Mouse (Mus musculus) limb, embryonic 14.5 days (tissue): ENCODE results near the gene Rubcnl. TPM values are rescaled to one million over a fixed set of nuclear protein-coding genes. Genes with fewer than 3 reads are reported as not detected.

Experiments
- ATAC-seq: fragments of 200-750 bp; cut with Nextera tagmentation; 2 replicates; pipeline ENCODE4 v1.8.0; 2017; ENCODE audit warnings: low read depth, moderate number of reproducible peaks, moderate TSS enrichment; ENCODE audit not compliant: low FRiP score
- DNase-seq: peaks from one replicate; pipeline ENCODE4 v3.0.0-alpha.2; 2015; ENCODE audit warnings: low spot score
- H3K27ac ChIP-seq: fragments of 300-500 bp; sonication (generic); replicated peaks from 2 replicates; pipeline ENCODE4 v1.5.1; 2014; ENCODE audit warnings: low read depth, mild to moderate bottlenecking, low read length, moderate library complexity, mixed read lengths
- H3K27me3 ChIP-seq: fragments of 300-500 bp; sonication (generic); 2 replicates; pipeline ENCODE4 v1.6.1; 2014; ENCODE audit warnings: low read length, mixed read lengths; ENCODE audit not compliant: control insufficient read depth, insufficient read depth
- H3K36me3 ChIP-seq: fragments of 300-500 bp; sonication (generic); 2 replicates; pipeline ENCODE4 v1.6.1; 2014; ENCODE audit warnings: mild to moderate bottlenecking, low read length, moderate library complexity, mixed read lengths; ENCODE audit not compliant: control insufficient read depth, insufficient read depth
- H3K4me1 ChIP-seq: fragments of 300-500 bp; sonication (generic); 2 replicates; pipeline ENCODE4 v1.6.1; 2014; ENCODE audit warnings: antibody characterized with exemption, low read length, mixed read lengths; ENCODE audit not compliant: control insufficient read depth, insufficient read depth
- H3K4me2 ChIP-seq: fragments of 300-500 bp; sonication (generic); replicated peaks from 2 replicates; pipeline ENCODE4 v1.6.1; 2014; ENCODE audit warnings: low read depth, mild to moderate bottlenecking, low read length, moderate library complexity; ENCODE audit not compliant: severe bottlenecking
- H3K4me3 ChIP-seq: fragments of 300-500 bp; sonication (generic); replicated peaks from 2 replicates; pipeline ENCODE4 v1.5.1; 2014; ENCODE audit warnings: low read length
- H3K9ac ChIP-seq: fragments of 300-500 bp; sonication (generic); 2 replicates; pipeline ENCODE4 v1.6.1; 2014; ENCODE audit warnings: mild to moderate bottlenecking, low read depth, low read length, moderate library complexity; ENCODE audit not compliant: severe bottlenecking
- H3K9me3 ChIP-seq: fragments of 300-500 bp; sonication (generic); 2 replicates; pipeline ENCODE4 v1.6.1; 2016; ENCODE audit warnings: low read length; ENCODE audit not compliant: control insufficient read depth
- POLR2A ChIP-seq: fragments of 200-500 bp; IDR thresholded peaks from 2 replicates; pipeline ENCODE4 v1.8.0; 2012; ENCODE audit warnings: inconsistent platforms, mild to moderate bottlenecking, moderate library complexity, borderline replicate concordance; ENCODE audit not compliant: insufficient read depth, insufficient read length; ENCODE audit errors: extremely low read depth
- WGBS: fragments of 180-500 bp; shearing (Covaris S2); extraction: QIAGEN DNeasy Blood & Tissue Kit; methylation state at CpG from one replicate; pipeline ENCODE4 v1.1.7; 2014; 5-methylcytosine and 5-hydroxymethylcytosine counted together
- polyA plus RNA-seq, 2 experiments: library from polyadenylated mRNA; depleted of rRNA in 1 of 2; stranded (reverse) in 1 of 2; unstranded in 1 of 2; fragments of >200 nt; fragmentation: Nextera tagmentation in 1 of 2; extraction: Ambion mirVana in 1 of 2; gene quantifications; 2 replicates each; pipeline versions ENCODE4 v1.2.1 to v1.2.3; 2012 to 2014

Gene Rubcnl
- polyA plus RNA-seq, 2 experiments, result 1.3 to 1.4 TPM

DNA sequence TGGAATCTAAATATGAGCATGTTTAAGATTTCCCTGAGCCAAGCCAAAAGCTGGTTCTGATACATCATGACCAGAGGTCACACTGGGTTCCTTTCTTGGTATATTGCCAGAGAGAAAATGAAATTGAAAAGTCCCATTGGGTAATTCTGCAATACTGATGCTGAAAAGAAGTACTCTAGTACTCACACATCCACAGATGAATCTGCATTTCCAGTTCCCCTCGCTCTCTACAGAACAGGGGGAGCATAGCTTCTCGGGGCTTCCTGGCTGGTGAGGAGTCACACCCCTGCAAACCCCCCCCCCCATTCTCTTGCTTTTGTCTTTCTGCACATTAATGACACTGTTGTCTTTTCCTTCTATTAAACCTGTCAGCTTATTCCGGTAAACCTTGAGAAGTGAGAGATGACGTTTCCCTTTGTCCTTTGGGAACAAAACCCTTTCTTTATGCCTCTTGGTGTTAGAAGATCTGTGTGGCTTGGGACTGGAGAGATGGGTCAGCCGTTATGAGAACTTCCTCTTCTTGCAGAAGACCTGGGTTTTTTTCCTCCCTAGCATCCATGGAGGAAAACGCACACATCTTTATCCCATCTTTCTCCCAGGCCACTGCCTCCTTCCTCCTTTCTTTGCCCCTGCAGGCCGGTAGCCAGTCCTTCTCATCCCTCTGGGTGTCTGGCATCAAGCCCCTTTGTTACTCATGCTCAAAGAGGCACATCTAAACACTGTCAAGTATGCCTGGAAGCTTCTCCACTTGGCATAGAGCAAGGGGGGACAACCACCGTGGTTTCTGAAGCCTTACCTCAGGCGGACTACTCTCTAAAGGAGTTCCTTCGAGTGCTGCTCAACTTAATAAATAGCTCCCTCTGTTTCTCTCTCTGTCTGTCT lies 59.7 kb downstream of the Rubcnl start:
- Histone ChIP-seq H3K4me2 (no peak overlapping the region), H3K36me3 (no peaks in the 10 kb centered on the region), H3K9ac (no peak overlapping the region), H3K9me3 (no peaks in the 10 kb centered on the region), H3K4me1 (no peaks in the 10 kb centered on the region), H3K27me3 (no peaks in the 10 kb centered on the region), H3K27ac (no peak overlapping the region), H3K4me3 (no peak overlapping the region)
- WGBS, result 79% methylated on average over 10 of the region's 10 CpGs
- DNase-seq (no peak), ATAC-seq (no peak)
- no peak for TF ChIP-seq POLR2A

GRCm38 (mm10) chr14:75077946-75078345 lies 62.1 kb downstream of the Rubcnl start:
- H3K9ac ChIP-seq, result no peak overlapping the region
- H3K4me3 ChIP-seq, result no peak overlapping the region
- no peaks in the 10 kb centered on the region for H3K27me3 ChIP-seq
- WGBS, result 77% methylated on average over 6 of the region's 6 CpGs
- TF ChIP-seq POLR2A, result no peak
- no peaks in the 10 kb centered on the region for H3K36me3 ChIP-seq
- H3K9me3 ChIP-seq, result no peaks in the 10 kb centered on the region
- H3K4me2 ChIP-seq, result no peak overlapping the region
- no peak for ATAC-seq
- DNase-seq, result peak; percentile 35
- H3K4me1 ChIP-seq, result no peaks in the 10 kb centered on the region
- H3K27ac ChIP-seq, result no peak overlapping the region

Other genes starting within 250 kb of the Rubcnl start
- 13.0 and 13.3 TPM in 2 replicates for gene Lrch1, start 68.2 kb upstream of the Rubcnl start, polyA plus RNA-seq (2012; rRNA removed)
- gene Lrch1, start 68.2 kb upstream of the Rubcnl start, polyA plus RNA-seq (2014; fragmentation: Nextera tagmentation; extraction: Ambion mirVana), result 15.2 and 17.0 TPM in 2 replicates
- gene Lrrc63, start 114.9 kb downstream of the Rubcnl start, polyA plus RNA-seq (2012; rRNA removed), result 0.04 TPM in 1 of 2 replicates, not detected in the other
- gene Lrrc63, start 114.9 kb downstream of the Rubcnl start, polyA plus RNA-seq (2014; fragmentation: Nextera tagmentation; extraction: Ambion mirVana), result not detected in 2 replicates
- gene Lcp1, start 115.1 kb downstream of the Rubcnl start, polyA plus RNA-seq (2012; rRNA removed), result 10.2 and 13.5 TPM in 2 replicates
- gene Lcp1, start 115.1 kb downstream of the Rubcnl start, polyA plus RNA-seq (2014; fragmentation: Nextera tagmentation; extraction: Ambion mirVana), result 34.2 and 38.4 TPM in 2 replicates
- gene Cpb2, start 226.3 kb downstream of the Rubcnl start, polyA plus RNA-seq (2012; rRNA removed), result not detected in 2 replicates
- not detected in 2 replicates for gene Cpb2, start 226.3 kb downstream of the Rubcnl start, polyA plus RNA-seq (2014; fragmentation: Nextera tagmentation; extraction: Ambion mirVana)